Mouse (Mus musculus): ENCODE measurements around the gene Tbx19.

Gene Tbx19

DNA sequence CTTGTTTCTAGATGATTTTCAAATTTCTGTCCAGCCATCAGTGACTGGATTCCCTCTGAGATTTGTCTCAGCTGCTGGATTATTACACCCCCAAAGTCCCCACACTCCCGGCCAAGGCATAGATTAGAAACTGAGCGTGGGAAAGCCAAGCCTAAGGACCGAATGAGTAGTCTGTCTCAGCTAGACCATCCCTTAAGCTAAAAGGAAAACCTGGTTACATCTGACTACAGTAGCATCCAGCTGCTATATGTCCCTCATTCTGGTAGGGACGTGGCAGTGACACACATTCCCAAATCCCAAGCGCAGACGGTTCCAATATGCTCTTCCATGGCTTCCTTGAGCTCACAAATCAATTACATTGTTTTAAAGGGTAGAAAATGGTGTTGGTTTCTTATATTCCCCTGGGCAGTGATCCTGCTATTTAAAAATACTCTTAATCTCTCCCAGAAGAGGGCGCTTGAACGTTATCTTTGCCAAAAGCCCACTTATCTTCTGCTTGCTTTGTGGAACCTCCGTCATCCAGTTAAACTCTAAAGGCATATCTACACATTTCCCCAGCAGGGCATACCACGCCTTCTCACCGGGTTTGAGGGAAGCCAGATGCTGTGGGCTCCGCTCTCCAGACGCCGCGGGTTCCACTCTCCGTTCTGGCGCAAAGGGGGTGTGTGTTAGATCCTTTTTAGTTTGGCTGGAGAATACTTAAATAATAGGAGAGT, 46.0 kb downstream of the Tbx19 start:
- DNase-seq (ENCODE audit: low spot score in 2 of 2), result no peak

DNA sequence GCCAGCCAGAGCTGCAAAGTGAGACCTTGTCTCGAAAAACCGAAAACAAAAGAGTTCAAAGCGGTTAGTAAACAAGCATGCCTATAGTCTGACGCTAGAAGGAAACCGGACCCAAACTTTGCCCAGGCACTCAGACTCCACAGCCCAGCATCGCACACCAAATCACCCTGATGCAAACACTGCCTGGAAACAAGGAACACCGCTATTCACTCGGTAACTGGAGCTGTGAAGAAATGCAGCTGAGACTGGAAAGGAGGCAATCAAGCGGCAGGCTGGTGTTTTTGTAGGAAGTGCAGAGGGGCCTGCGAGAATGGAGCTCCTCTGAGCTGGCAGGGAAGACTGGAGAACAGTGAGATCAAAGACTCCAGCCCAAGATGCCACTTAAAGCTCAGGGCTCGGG, 46.9 kb downstream of the Tbx19 start:
- DNase-seq (ENCODE audit: low spot score in 2 of 2), result no peak

DNA sequence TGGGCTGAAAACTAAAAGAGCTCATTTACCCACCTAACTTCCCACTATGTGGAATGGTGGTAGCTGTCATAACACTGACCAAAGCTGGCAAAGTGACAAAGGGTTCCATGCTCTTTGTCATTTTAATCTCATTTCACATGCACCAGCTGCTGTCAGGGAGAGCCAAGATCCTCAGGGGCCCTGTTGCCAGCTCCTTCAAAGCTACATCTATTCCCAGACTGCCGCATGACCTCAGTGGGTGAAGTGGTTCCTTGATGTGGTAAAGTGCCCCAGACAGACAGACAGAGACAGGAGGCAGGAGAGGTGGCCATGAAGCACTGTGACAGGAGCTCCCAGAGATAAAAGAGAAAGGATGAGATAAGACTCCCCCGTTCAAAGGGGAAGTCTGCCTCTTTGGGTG, 49.9 kb downstream of the Tbx19 start:
- DNase-seq (ENCODE audit: low spot score in 2 of 2), result no peak

DNA sequence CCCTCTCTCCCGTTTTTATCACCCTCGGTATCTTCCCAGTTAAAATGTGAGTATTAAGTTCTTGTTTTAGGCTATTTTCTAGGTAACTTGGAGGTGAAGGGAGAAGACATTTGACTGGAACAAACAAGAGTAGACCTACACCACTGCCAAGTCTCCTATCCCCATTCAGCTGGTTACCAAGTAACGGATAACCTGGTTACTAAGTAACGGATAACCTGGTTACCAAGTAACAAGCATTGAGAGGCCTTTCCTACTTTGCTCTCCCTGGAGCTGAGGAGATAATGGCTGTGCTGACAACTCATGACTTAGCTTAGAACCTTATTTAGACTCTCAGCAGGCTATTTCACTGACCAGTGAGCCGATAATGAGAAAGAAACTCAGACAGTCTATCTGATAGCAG, 51.4 kb downstream of the Tbx19 start:
- DNase-seq (ENCODE audit: low spot score in 2 of 2), result no peak

DNA sequence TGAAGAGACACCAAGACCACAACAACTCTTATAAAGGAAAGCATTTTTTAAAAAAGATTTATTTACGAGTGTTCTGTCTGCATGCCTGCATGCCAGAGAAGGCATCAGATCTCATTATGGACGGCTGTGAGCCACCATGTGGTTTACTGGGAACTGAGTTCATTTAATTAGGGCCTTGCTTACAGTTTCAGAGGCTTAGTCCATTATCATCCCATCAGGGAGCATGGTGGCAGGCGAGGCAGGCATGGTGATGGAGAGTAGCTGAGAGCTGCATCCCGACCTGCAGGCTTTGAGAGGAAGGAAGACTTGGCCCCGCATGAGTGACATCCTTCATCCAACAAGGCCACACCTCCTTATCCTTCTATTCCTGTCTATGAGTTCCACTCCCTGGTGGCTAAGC, 52.1 kb downstream of the Tbx19 start:
- DNase-seq (ENCODE audit: low spot score in 2 of 2), result no peak

DNA sequence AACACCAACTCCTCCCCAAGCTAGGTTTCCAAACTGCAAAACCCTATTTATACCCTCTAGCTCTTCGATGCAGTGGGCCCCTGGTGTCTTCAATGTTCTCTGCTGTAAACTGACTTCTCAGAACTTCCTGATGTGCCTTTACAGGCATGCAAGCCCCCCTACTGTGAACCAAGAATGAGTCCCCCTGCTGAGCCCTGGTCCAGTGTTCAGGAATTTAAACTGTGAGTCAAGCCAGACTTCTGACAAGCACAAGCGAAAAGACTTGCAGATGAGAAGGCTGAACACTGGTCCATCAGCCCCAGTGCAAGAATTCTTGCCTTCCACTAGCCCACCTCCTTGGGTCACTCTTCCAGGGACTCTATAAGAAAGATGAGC, 54.6 kb downstream of the Tbx19 start:
- no peak for DNase-seq (ENCODE audit: low spot score in 2 of 2)

DNA sequence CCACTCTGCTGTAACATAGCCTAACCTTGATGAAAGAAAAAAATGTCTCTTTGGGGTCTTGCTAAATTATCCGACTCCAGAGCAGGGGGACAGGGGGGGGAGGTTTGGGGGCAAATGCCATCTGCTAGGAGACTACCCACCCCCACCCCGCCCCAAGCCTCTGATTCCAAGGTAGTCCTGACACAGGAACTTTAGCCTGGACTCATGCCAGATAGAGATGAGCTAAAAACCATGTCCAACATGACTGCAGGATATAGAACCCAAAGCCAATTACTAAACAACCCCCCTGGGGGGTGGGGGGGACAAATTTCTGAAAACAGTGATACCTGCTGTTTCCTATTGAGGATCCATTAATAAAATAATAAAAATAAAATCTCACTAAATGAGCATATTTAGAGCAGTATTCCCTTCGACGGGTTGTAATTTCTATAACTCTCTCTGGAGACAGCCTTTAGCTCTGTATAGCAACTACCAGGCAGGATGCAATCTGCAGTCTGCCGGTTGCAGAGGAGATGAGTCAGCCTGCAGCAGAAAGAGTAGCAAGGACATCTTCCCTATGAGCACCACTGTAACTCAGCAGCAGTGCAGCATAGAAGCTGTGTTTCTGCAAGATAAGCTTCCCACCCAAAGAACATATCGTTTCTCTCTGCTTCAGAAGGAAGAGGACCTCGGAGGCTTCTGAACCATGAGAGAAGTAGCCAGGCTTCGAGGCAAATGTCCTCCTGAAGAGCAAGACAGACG, 55.1 kb downstream of the Tbx19 start:
- no peak for DNase-seq (ENCODE audit: low spot score in 2 of 2)

DNA sequence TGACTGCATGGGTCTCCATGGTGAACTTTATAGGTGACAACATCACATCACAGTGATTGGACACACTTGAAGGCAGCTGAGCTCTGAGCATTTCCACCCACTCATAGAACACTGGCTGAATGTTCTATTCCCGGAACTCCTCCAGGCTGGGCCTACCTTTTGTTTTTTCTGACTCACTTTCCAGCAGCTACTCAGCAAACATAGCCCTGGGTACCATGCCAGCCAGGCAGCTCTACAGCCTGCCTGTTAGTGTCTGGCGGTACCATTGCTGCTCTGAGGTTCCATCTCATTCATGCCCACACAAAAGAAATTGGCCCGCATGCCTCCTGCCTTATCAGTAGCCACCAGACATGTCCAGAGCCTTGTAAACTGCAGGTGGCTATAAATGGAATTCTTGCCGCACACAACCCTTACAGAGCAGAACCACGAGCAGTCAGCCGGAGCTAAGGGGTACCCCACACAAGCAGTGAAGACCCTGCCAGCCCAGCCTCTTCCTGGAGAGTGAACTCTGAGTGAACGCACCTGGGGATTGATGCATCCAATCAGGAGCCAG, 55.8 kb downstream of the Tbx19 start:
- DNase-seq (ENCODE audit: low spot score in 2 of 2), result peak in 1 of 2 experiments; percentile 35

DNA sequence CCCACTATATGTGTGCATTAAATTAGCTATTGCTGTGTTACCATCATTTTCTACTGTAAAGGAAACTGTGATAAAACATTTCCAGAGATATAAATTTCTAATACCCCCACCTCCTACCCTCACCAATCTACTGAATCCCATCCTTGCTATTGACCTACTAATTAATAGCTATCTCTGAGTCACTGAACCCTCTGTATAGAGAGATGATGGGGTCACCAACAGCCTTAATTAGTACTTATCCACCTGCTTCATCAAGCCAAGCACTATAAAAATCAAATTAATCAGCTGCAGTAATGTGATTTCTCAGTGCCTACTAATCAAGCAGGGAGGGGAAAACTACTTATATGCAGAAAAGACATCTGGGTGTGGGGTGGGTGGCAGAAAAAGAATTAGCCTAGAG, 61.0 kb downstream of the Tbx19 start:
- DNase-seq (ENCODE audit: low spot score in 2 of 2), result no peak

DNA sequence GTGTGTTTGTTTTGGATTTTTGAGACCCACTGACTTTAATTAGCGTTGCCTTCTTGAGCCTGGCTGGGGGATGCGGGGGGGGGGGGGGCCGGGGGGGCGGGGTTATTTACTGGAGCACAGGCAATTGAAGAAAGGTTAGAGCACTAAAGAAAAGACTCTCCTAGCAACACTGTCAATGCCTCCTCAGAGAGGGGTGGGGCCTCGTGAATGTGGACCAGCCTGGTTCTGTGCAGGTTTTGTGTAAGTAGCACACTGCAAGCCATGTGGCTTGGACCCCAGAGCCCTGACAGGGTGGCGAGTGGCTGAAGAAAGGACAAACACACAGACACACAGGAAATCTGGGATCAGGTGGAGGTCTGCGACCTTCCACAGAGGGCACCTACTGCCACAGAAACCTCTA, 65.7 kb downstream of the Tbx19 start:
- no peak for DNase-seq (ENCODE audit: low spot score in 2 of 2)

DNA sequence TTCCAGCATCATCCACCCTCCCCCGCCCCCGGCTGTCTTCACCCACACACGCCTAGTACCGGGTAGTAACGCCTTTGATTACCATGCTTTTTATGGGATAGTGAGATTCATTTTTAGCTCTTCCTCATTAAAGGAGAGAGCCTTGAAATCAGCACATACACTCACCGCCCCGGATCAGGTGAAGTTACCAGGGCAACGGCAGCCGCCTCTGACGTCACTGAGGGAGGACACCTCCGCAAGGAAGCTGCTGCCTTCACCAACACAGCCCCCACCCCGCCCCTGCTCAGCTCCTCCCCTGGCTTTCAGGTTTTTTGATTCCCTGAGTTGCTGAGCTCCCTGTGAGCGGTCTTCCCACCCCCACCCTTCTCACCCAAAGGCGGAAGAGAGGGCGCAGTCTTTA, 68.9 kb downstream of the Tbx19 start:
- peak; percentile 50 to 59 for DNase-seq (ENCODE audit: low spot score in 2 of 2)

DNA sequence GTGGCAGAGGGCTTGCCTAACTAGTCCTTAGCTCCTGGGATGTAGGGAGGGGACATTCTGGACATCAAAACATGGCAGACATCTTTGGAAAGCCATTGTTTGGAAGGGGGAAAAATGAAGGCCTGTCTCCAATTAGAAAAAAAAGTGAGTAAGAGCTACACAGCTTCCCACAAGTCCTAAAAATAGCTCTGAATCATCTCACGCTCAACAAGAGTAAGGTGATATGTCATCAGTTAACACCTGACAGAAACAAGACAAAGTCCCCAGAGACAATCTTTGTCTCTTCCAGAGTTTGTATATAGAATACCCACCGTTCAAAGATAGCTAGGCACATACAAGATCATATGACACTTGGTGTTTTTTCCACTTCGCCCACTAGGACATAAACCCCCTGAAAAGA, 71.0 kb downstream of the Tbx19 start:
- no peak for DNase-seq (ENCODE audit: low spot score in 2 of 2)

All from frontal cortex, postnatal 25 days (tissue).